Mouse (Mus musculus): ENCODE data around the gene Tmem268. TPM values are rescaled to one million over a fixed set of nuclear protein-coding genes. Genes with fewer than 3 reads are reported as not detected.

Gene Tmem268
- polyA plus RNA-seq, 1 experiment, result 19.5 TPM

DNA sequence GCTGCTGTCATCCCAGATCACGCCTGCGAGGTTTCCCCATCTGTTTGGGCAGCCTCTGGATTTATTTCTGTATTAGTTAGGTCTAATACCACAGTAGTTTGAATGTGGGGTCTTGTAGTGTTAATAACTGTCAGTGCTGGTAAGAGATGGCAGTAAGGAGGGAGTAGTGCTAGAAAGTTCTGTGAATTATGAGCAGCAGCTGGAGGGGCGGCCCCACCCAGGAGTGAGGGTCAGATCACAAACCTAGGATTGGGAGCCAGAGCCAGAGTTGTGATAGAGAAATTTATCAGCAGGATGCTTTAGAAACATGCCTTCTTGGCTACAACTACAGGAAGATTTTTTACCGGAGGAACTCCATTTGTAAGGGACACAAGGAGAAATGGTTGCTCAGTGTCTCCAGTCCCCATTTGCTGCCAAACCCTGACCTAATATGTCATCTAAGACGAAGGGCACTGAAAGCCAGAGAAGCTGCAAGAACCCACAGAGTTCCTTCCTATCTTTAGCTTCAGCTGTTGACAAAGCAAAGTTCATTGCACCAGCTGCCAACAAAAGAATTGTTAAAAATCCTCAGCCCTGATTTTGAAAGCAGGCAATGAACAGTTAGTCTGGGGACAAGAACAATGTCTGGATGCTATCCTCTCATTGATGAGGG lies 36.0 kb downstream of the Tmem268 start:
- Histone ChIP-seq H3K79me3 (ENCODE audit: low read depth) (no peaks in the 10 kb centered on the region), H3ac (ENCODE audit: control insufficient read depth, insufficient read length, low read depth) (no peak overlapping the region), H3K79me2 (ENCODE audit: control insufficient read depth, insufficient read depth) (no peaks in the 10 kb centered on the region), H3K27me3 (ENCODE audit: control insufficient read depth, insufficient read depth, insufficient read length) (no peaks in the 10 kb centered on the region), H3K4me3 (ENCODE audit: insufficient read depth, poor library complexity, severe bottlenecking) (no peak overlapping the region), H3K36me3 (ENCODE audit: control insufficient read depth, insufficient read depth) (no peaks in the 10 kb centered on the region)
- TF ChIP-seq MYOD1 (IDR thresholded peaks at IDR 0.05; ENCODE audit: control insufficient read depth, insufficient read length, low read depth) (no peak), CTCF (IDR thresholded peaks at IDR 0.05; ENCODE audit: control insufficient read depth, insufficient read depth, insufficient read length) (no peak), MYOG (IDR thresholded peaks at IDR 0.05; ENCODE audit: control insufficient read depth, extremely low read depth, insufficient read length) (no peak), CEBPB (IDR thresholded peaks at IDR 0.05; ENCODE audit: low read depth) (no peak), MAX (IDR thresholded peaks at IDR 0.05) (no peak), FOSL1 (IDR thresholded peaks at IDR 0.05; ENCODE audit: insufficient read depth, low read length, poor library complexity, severe bottlenecking) (no peak), USF1 (IDR thresholded peaks at IDR 0.05; ENCODE audit: low read depth) (no peak)

- no peak overlapping the region for H3ac ChIP-seq (ENCODE audit: control insufficient read depth, insufficient read length, low read depth)
- TF ChIP-seq MYOD1 (IDR thresholded peaks at IDR 0.05; ENCODE audit: control insufficient read depth, insufficient read length, low read depth) (no peak), CEBPB (IDR thresholded peaks at IDR 0.05; ENCODE audit: low read depth) (no peak), MYOG (IDR thresholded peaks at IDR 0.05; ENCODE audit: control insufficient read depth, extremely low read depth, insufficient read length) (no peak), MAX (IDR thresholded peaks at IDR 0.05) (no peak), FOSL1 (IDR thresholded peaks at IDR 0.05; ENCODE audit: insufficient read depth, low read length, poor library complexity, severe bottlenecking) (no peak), USF1 (IDR thresholded peaks at IDR 0.05; ENCODE audit: low read depth) (no peak), CTCF (IDR thresholded peaks at IDR 0.05; ENCODE audit: control insufficient read depth, insufficient read depth, insufficient read length) (no peak)
- no peaks in the 10 kb centered on the region for H3K79me2 ChIP-seq (ENCODE audit: control insufficient read depth, insufficient read depth)
- H3K27me3 ChIP-seq (ENCODE audit: control insufficient read depth, insufficient read depth, insufficient read length), result no peaks in the 10 kb centered on the region
- H3K4me3 ChIP-seq (ENCODE audit: insufficient read depth, poor library complexity, severe bottlenecking), result no peak overlapping the region
- H3K36me3 ChIP-seq (ENCODE audit: control insufficient read depth, insufficient read depth), result no peaks in the 10 kb centered on the region
- no peaks in the 10 kb centered on the region for H3K79me3 ChIP-seq (ENCODE audit: low read depth)
These were observed 36.7 kb downstream of the Tmem268 start for GRCm38 (mm10) chr4:63595259-63595658.

- no peaks in the 10 kb centered on the region for H3K79me2 ChIP-seq (ENCODE audit: control insufficient read depth, insufficient read depth)
- H3K36me3 ChIP-seq (ENCODE audit: control insufficient read depth, insufficient read depth), result no peaks in the 10 kb centered on the region
- H3K79me3 ChIP-seq (ENCODE audit: low read depth), result no peaks in the 10 kb centered on the region
- no peak overlapping the region for H3ac ChIP-seq (ENCODE audit: control insufficient read depth, insufficient read length, low read depth)
- TF ChIP-seq CTCF (IDR thresholded peaks at IDR 0.05; ENCODE audit: control insufficient read depth, insufficient read depth, insufficient read length), result no peak
- H3K4me3 ChIP-seq (ENCODE audit: insufficient read depth, poor library complexity, severe bottlenecking), result no peak overlapping the region
- no peaks in the 10 kb centered on the region for H3K27me3 ChIP-seq (ENCODE audit: control insufficient read depth, insufficient read depth, insufficient read length)
These were observed 37.4 kb downstream of the Tmem268 start for GRCm38 (mm10) chr4:63596010-63596409.

DNA sequence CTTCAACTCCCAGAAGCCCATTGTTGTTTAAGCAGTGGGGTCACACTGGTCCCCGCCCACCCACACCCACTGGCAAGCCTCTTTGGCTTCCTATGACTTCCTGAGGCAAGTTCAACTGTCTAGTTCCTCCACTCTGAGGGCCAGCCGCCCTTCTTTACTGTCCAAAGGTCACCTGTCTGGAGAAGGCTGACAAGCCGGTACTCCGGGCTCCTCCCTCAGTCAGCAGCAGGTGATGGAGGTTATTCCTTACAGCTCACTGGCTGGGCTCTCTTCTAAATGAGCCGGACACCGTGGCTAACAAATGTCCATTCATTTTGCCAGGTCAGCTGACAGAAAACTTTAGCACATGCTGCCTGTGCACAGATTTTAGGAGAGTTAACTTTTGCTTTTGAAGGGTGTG lies 42.2 kb downstream of the Tmem268 start:
- Histone ChIP-seq H3K79me2 (ENCODE audit: control insufficient read depth, insufficient read depth) (no peaks in the 10 kb centered on the region), H3K4me3 (ENCODE audit: insufficient read depth, poor library complexity, severe bottlenecking) (no peak overlapping the region), H3K79me3 (ENCODE audit: low read depth) (no peaks in the 10 kb centered on the region), H3K36me3 (ENCODE audit: control insufficient read depth, insufficient read depth) (no peaks in the 10 kb centered on the region), H3K27me3 (ENCODE audit: control insufficient read depth, insufficient read depth, insufficient read length) (no peaks in the 10 kb centered on the region), H3ac (ENCODE audit: control insufficient read depth, insufficient read length, low read depth) (no peak overlapping the region)
- no peak for TF ChIP-seq MYOG (IDR thresholded peaks at IDR 0.05; ENCODE audit: control insufficient read depth, extremely low read depth, insufficient read length)
- no peak for TF ChIP-seq MYOD1 (IDR thresholded peaks at IDR 0.05; ENCODE audit: control insufficient read depth, insufficient read length, low read depth)

- TF ChIP-seq MYOD1 (IDR thresholded peaks at IDR 0.05; ENCODE audit: control insufficient read depth, insufficient read length, low read depth) (no peak), USF1 (IDR thresholded peaks at IDR 0.05; ENCODE audit: low read depth) (no peak), CEBPB (IDR thresholded peaks at IDR 0.05; ENCODE audit: low read depth) (no peak), MYOG (IDR thresholded peaks at IDR 0.05; ENCODE audit: control insufficient read depth, extremely low read depth, insufficient read length) (no peak), MAX (IDR thresholded peaks at IDR 0.05) (no peak), FOSL1 (IDR thresholded peaks at IDR 0.05; ENCODE audit: insufficient read depth, low read length, poor library complexity, severe bottlenecking) (no peak), CTCF (IDR thresholded peaks at IDR 0.05; ENCODE audit: control insufficient read depth, insufficient read depth, insufficient read length) (no peak)
- Histone ChIP-seq H3K79me2 (ENCODE audit: control insufficient read depth, insufficient read depth) (no peaks in the 10 kb centered on the region), H3ac (ENCODE audit: control insufficient read depth, insufficient read length, low read depth) (no peak overlapping the region), H3K36me3 (ENCODE audit: control insufficient read depth, insufficient read depth) (no peaks in the 10 kb centered on the region), H3K4me3 (ENCODE audit: insufficient read depth, poor library complexity, severe bottlenecking) (no peak overlapping the region), H3K27me3 (ENCODE audit: control insufficient read depth, insufficient read depth, insufficient read length) (no peaks in the 10 kb centered on the region), H3K79me3 (ENCODE audit: low read depth) (no peaks in the 10 kb centered on the region)
These were observed 42.7 kb downstream of the Tmem268 start for GRCm38 (mm10) chr4:63601263-63601662.

- H3K79me2 ChIP-seq (ENCODE audit: control insufficient read depth, insufficient read depth), result no peaks in the 10 kb centered on the region
- H3K79me3 ChIP-seq (ENCODE audit: low read depth), result no peaks in the 10 kb centered on the region
- no peak within 1 kb of the TSS for H3ac ChIP-seq (ENCODE audit: control insufficient read depth, insufficient read length, low read depth)
- TF ChIP-seq FOSL1 (IDR thresholded peaks at IDR 0.05; ENCODE audit: insufficient read depth, low read length, poor library complexity, severe bottlenecking), result no peak
- no peak for TF ChIP-seq MYOD1 (IDR thresholded peaks at IDR 0.05; ENCODE audit: control insufficient read depth, insufficient read length, low read depth)
- no peak for TF ChIP-seq CTCF (IDR thresholded peaks at IDR 0.05; ENCODE audit: control insufficient read depth, insufficient read depth, insufficient read length)
- TF ChIP-seq MYOG (IDR thresholded peaks at IDR 0.05; ENCODE audit: control insufficient read depth, extremely low read depth, insufficient read length), result no peak
- no peak for TF ChIP-seq CEBPB (IDR thresholded peaks at IDR 0.05; ENCODE audit: low read depth)
- no peak for TF ChIP-seq MAX (IDR thresholded peaks at IDR 0.05)
- H3K27me3 ChIP-seq (ENCODE audit: control insufficient read depth, insufficient read depth, insufficient read length), result peaks cover 5% of the 10 kb centered on the region
- H3K4me3 ChIP-seq (ENCODE audit: insufficient read depth, poor library complexity, severe bottlenecking), result no peak within 1 kb of the TSS
- no peaks in the 10 kb centered on the region for H3K36me3 ChIP-seq (ENCODE audit: control insufficient read depth, insufficient read depth)
These were observed 46.4 kb downstream of the Tmem268 start, which contains the start of gene Gm11213 for GRCm38 (mm10) chr4:63604945-63605344. Gm11213 (minus strand) TSS chr4:63605261.
